Mouse (Mus musculus) lung, adult 2 months (tissue): ENCODE measurements around the gene Ap1m2. TPM values are rescaled to one million over a fixed set of nuclear protein-coding genes. Genes with fewer than 3 reads are reported as not detected.

ENCODE experiments used
- DNase-seq: peaks from one replicate; pipeline ENCODE4 v3.0.0; 2022
- H3K4me1 ChIP-seq: fragments of 200-500 bp; 2 replicates; pipeline ENCODE4 v1.6.1; 2011; ENCODE audit warnings: low read length; ENCODE audit not compliant: control insufficient read depth, insufficient read depth
- H3K4me3 ChIP-seq: fragments of 200-500 bp; replicated peaks from 2 replicates; pipeline ENCODE3; 2011; ENCODE audit warnings: low read depth, mild to moderate bottlenecking, control low read depth, low read length; ENCODE audit errors: extremely low read depth
- CTCF ChIP-seq: fragments of 200-500 bp; IDR thresholded peaks from 2 replicates; pipeline ENCODE4 v1.5.1; 2011; ENCODE audit warnings: mild to moderate bottlenecking, low read length, control low read depth; ENCODE audit not compliant: insufficient read depth
- POLR2A ChIP-seq: fragments of 200-500 bp; IDR thresholded peaks from 2 replicates; pipeline ENCODE4 v1.6.1; 2011; ENCODE audit warnings: low read depth, mild to moderate bottlenecking, control low read depth, low read length, borderline replicate concordance; ENCODE audit errors: extremely low read depth
- WGBS: fragments of 180-500 bp; shearing (Covaris S2); methylation state at CpG from one replicate; pipeline ENCODE4 v1.1.7; 2018; 5-methylcytosine and 5-hydroxymethylcytosine counted together
- polyA plus RNA-seq: library from polyadenylated mRNA; depleted of rRNA; stranded (reverse); fragments of >200 nt; gene quantifications from 2 replicates; pipeline ENCODE4 v1.2.3, GENCODE M21; 2012

The Ap1m2 gene
- polyA plus RNA-seq, 1 experiment, result 33.9 TPM

DNA sequence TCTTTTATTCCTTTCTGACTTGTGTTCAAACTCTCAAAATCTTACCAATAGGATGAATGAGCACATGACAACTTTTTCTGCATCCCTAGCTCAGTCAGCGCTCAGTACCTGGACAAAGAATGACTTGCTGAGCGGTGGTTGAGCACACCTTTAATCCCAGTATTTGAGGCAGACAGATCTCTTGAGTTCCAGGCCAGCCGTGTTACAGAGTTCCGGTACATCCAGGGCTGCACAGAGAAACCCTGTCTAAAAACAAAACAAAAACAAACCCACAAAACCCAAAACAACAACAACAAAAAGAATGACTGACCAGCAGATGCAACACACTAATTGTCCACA lies 8.1 kb upstream of the Ap1m2 start:
- TF ChIP-seq CTCF (no peak), POLR2A (no peak)
- Histone ChIP-seq H3K4me3 (peak overlapping the region; percentile 27), H3K4me1 (peaks cover 8% of the 10 kb centered on the region)
- DNase-seq, result no peak
- 16% methylated on average over 4 of the region's 4 CpGs for WGBS

DNA sequence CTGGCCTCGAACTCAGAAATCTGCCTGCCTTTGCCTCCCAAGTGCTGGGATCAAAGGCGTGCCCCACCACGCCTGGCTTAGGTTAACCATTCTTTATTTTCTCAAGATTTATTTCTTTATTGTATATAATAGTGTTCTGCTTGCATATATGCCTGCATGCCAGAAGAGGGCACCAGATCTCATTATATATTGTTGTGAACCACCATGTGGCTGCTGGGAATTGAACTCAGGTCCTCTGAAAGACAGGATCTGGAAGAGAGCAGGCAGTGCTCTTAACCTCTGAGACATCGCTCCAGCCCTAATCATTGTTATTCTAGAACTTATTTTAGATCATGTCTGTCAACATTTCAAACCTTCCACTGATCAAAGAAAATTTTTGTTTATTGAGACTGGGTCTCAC lies 7.4 kb upstream of the Ap1m2 start:
- Histone ChIP-seq H3K4me3 (no peak overlapping the region), H3K4me1 (peaks cover 5% of the 10 kb centered on the region)
- WGBS, result 96% methylated on average over 4 of the region's 4 CpGs
- TF ChIP-seq CTCF (no peak), POLR2A (no peak)
- no peak for DNase-seq

DNA sequence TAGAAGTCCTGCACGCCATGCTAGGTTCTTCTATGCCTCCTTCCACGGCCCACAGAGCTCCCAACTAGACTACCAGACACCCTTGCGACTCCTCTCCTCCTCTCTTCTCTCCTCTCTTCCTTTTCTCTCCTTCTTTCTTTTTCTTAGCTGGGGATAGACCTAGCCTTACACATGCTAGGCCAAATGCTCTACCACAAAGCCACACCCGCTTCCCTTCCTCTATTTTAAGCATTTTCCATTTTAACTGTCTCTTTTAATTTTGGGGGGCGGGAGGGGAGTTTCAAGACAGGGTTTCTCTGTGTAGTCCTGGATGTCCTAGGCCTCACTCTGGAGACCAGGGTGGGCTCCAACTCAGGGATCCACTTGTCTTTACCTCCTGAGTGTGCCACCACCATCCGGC lies 6.7 kb upstream of the Ap1m2 start:
- H3K4me1 ChIP-seq, result peaks cover 2% of the 10 kb centered on the region; the same call in 1 of the 2 replicates
- TF ChIP-seq CTCF, result no peak
- TF ChIP-seq POLR2A, result no peak
- H3K4me3 ChIP-seq, result no peak overlapping the region
- 82% methylated on average over 6 of the region's 6 CpGs for WGBS
- DNase-seq, result no peak

DNA sequence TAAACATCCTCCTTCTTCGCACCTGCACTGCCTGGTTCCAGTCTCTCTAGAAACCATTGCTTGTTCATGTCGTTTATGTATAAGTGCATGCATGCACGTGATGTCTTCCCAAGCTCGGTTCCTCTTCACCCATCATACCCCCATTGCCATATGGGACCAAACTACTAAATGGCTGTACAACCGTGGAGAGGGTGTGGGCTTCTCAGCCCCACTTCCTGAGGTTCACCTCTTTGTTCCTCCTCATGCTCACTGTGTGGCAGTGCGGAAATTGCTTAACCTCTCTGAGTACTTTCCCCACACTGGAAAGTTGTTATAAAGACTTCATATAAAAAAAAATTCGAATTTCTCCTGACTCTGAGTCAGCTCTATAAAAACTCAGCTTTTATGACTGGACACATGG lies 4.6 kb upstream of the Ap1m2 start:
- TF ChIP-seq CTCF (no peak), POLR2A (no peak)
- Histone ChIP-seq H3K4me1 (peaks cover 2% of the 10 kb centered on the region; the same call in 1 of the 2 replicates), H3K4me3 (no peak overlapping the region)
- 60% methylated on average over 7 of the region's 7 CpGs for WGBS
- no peak for DNase-seq

DNA sequence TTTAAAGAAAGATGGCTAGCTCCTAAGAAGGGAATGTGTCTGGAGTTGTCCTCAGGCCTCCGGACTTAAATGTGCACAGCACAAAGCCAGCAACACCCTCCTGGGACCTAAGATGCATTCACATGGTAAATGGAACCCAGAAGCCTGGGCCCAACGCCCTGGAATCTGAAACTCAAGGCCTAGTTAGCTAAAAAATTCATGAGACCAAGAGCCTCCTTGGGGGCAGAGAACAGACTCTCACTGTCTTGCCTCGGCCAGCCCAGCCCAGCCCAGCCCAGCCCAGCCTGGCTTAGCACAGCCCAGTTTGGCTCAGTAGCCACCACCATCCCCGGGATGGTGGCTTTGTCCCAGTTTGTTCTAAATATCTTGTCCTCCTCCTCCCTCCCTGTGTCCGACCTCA lies 3.3 kb upstream of the Ap1m2 start:
- no peak for DNase-seq
- Histone ChIP-seq H3K4me3 (no peak overlapping the region), H3K4me1 (peaks cover 2% of the 10 kb centered on the region; the same call in 1 of the 2 replicates)
- 45% methylated on average over 5 of the region's 5 CpGs for WGBS
- no peak for TF ChIP-seq POLR2A
- TF ChIP-seq CTCF, result no peak

DNA sequence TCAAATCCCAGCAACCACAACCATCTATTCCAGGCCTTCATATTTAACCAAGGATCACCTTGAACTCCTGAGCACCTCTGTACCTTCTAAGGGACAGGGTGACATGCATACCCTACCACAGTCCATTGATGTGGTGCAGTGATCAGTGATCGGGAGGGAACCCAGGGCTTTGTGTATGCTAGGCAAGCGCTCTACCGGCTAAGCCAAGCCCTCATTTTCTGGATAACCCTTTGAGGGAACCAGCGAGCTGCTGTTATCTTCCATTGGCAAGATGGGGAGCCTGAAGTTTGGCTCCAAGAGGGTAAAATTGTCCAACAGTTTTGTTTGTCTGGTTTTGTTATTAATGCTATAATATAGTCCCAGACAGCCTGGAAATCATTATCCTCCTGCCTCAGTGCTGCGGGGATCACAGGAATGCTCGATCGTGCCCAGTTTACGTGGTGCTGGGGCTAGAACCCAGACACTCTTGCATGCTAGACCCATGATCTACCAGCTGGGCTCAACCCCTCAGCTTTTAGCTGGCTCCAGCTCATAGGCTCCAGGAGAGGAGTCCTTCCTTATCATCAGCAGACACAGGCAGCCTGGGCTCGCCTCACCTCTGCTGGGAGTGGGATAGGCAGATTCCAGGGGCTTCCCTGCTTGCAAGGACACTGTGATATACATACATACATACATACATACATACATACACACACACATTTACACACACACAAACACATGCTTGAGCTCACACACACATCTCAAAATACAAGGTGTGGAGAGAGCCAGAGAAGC lies 2.4 kb upstream of the Ap1m2 start:
- Histone ChIP-seq H3K4me3 (no peak overlapping the region), H3K4me1 (no peaks in the 10 kb centered on the region)
- TF ChIP-seq POLR2A, result no peak
- TF ChIP-seq CTCF, result no peak
- 93% methylated on average over 9 of the region's 9 CpGs for WGBS
- DNase-seq, result no peak

DNA sequence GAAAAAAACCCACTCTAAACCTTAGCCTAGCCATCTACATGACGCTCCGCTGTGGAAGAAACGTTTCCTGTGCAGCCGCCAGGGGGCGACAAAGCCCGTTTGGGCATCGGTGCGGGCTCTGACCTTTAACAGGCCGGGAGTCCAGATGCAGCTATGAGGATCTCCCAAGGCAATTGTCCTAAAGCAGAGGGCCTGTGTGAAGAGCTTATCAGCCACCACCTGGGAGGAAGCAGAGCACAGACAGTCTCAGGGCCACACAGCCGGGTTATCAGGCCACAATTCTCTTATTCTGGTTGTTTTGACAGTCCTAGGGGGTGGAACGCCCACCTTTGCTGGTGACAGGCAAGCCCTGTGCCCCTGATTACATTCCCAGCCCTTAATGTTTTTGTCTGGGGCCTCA lies 1.3 kb upstream of the Ap1m2 start:
- peak; percentile 91 for DNase-seq
- no peaks in the 10 kb centered on the region for H3K4me1 ChIP-seq
- TF ChIP-seq CTCF, result peak; percentile 91
- no peak for TF ChIP-seq POLR2A
- 10% methylated on average over 11 of the region's 11 CpGs for WGBS
- no peak overlapping the region for H3K4me3 ChIP-seq

DNA sequence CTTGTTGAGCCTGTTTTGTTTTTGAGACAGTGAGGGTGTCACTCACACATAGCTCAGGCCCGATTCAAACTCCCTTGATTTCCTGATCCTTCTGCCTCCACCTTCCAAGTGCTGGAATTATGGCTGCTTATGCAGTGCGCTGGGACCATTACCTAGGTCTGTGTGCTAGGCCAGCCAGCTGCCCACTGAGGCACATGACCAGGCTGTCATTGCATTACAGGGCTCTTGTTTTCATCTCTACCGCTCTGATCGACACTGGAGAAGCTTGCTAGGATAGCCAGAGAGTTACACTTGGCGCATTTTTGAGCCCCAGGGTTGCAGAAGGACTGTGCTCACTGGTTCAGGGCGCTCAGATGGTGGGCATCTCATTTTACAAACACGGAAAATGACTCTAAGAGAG lies 442 bp downstream of the Ap1m2 start:
- DNase-seq, result no peak
- no peak for TF ChIP-seq POLR2A
- no peak for TF ChIP-seq CTCF
- no peaks in the 10 kb centered on the region for H3K4me1 ChIP-seq
- peak overlapping the region; percentile 58 for H3K4me3 ChIP-seq
- WGBS, result 39% methylated on average over 7 of the region's 7 CpGs

DNA sequence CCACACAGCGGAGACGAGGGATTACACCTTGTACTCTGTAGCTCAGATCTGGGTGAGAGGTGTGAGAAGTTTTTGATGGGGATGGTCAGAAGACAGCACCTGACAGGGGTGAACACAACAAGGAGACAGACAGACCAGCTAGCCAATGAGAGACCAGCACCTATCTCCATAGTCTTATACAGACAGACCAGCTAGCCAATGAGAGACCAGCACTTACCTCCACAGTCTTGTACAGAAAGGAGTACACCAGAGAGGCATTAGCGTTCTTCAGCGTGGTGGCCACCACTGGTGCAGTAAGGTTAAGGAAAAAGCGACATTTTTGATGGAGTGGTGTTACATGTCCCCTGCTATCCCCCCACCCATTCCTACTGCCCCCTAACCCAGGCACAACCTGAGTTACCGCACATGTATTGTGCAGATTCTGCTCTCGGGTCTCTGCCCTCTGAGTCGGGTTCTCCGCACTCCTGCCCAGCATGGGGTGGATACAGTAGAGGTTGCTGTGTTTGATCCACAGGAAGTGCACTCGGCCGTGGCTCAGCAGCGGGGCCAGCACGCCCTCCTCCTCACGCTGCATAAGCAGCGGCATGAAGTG lies 2.9 kb downstream of the Ap1m2 start:
- no peaks in the 10 kb centered on the region for H3K4me1 ChIP-seq
- H3K4me3 ChIP-seq, result no peak overlapping the region
- TF ChIP-seq CTCF, result no peak
- no peak for TF ChIP-seq POLR2A
- no peak for DNase-seq
- 58% methylated on average over 15 of the region's 15 CpGs for WGBS

DNA sequence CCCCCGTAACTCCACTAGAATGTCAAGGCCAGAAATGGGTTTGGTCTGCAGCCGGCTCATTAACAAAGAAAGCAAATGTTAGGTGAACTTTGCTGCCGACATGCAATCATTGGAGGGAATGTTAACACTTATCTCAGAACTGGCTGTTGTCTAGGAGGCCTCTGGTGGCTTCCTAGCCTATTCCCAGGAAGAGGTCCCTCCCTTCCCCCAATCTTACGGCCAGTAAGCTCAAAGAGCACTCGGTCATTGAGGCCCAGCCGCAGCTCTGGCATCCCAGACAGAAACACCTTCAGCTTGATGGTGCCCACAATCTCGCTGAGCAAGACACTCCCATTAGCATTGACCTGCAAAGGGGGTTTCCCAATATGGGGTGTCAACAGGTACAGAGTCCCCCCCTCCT lies 7.1 kb downstream of the Ap1m2 start:
- 80% methylated on average over 7 of the region's 7 CpGs for WGBS
- no peak overlapping the region for H3K4me3 ChIP-seq
- no peak for DNase-seq
- H3K4me1 ChIP-seq, result no peaks in the 10 kb centered on the region
- TF ChIP-seq CTCF (no peak), POLR2A (no peak)
